Mouse (Mus musculus) heart, postnatal 36 days (tissue): Measurements from ENCODE around the gene Edem1. TPM values are rescaled to one million over a fixed set of nuclear protein-coding genes. Genes with fewer than 3 reads are reported as not detected.

Experiments
- DNase-seq, 2 experiments: peaks; one replicate each; pipeline ENCODE4 v3.0.0; 2021 to 2022
- intact Hi-C: fragments of 180-260 bp; cut with DNase I; formaldehyde crosslinking; loops from one replicate; pipeline ENCODE4 v1.15.1; 2025
- total RNA-seq, 2 experiments: library from RNA; stranded (reverse); gene quantifications; 2 replicates each; pipeline ENCODE4 v1.2.3; 2021

Gene Edem1
- 10 to 100 TPM; 10.6 to 12.4 TPM for total RNA-seq

DNA sequence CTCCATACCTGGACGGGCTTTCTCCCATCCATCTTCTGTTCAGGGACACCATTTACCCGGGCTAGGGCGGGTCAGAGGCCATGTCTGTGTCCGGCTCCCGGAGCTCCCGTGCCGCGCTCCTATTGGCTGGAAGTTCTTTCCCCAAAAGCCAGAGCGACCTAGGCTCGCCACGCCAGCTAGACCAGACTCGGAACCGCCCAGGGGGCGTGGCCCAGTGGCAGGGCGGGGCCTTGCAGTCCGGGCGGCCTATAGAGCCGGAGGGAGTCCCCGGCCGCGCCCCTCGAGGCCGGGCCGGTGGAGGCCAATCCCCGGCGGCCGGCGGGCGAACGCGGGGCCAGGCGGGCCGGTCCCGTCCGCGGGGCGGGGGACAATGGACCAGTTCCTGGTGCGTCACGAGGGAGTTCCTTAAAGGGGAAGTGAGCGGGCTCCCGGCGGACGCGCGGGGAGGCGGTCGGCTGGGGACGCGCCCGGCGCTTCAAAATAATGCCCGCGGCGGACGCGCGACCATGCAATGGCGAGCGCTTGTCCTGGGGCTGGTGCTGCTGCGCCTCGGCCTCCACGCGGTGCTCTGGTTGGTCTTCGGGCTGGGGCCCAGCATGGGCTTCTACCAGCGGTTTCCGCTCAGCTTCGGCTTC is at the start of gene Edem1:
Gene Edem1, plus strand, starts transcription at position 408 of the 635 bp plus-strand sequence.
- intact Hi-C loops, result loop anchor here (1.0 kb wide), 1 partner anchor 45 kb away; the partner anchor contains the start of gene Arl8b
- DNase-seq, result peak; percentile 98 to 99

- intact Hi-C loops, result loop anchor here (10.0 kb wide), 1 partner anchor 1977 kb away; the partner anchor contains the start of gene Crbn
These were observed 46.6 kb upstream of the Edem1 start for GRCm38 (mm10) chr6:108781865-108782264.

GRCm38 (mm10) chr6:108782526-108783183 is 45.8 kb upstream of the Edem1 start, which contains the start of gene Arl8b:
TSS of gene Arl8b (plus strand) at chr6:108783099.
- intact Hi-C loops, result loop anchor here (1.0 to 10.0 kb wide), 2 partner anchors 46 to 1978 kb away; partner anchors contain the start of genes Crbn and Edem1
- peak; percentile 96 to 98 for DNase-seq

More at GRCm38 (mm10) chr6:108781865-108782264, 46.6 kb upstream of the Edem1 start:
- peak in 1 of 2 experiments; percentile 15 for DNase-seq

- peak; percentile 30 to 31 for DNase-seq
- intact Hi-C loops, result loop anchor here (1.0 to 10.0 kb wide), 2 partner anchors 45 to 1979 kb away; partner anchors contain the start of genes Crbn and Edem1
These were observed 45.1 kb upstream of the Edem1 start for GRCm38 (mm10) chr6:108783184-108783881.

DNA sequence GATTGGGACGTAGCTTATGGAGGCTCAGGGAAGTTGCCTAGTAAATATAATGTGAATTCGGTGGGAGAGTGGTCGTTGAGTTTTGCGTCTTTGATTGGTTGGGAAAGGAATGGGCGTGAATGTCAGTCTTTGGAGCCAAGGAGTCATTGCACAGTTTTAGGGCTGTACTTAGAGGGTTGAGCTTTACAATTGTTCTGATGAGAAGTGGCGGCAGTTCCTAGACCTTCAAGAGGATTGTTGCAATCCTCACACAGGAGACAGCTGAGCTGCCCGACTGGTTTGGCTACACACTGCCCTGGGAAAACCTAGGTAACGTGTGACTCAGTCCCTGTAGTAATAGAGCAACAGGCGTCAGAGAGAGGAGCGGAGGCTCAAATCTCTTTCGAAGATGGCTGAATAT is 44.4 kb upstream of the Edem1 start:
- intact Hi-C loops, result loop anchor here (10.0 kb wide), 1 partner anchor 1979 kb away; the partner anchor contains the start of gene Crbn
- DNase-seq, result no peak

DNA sequence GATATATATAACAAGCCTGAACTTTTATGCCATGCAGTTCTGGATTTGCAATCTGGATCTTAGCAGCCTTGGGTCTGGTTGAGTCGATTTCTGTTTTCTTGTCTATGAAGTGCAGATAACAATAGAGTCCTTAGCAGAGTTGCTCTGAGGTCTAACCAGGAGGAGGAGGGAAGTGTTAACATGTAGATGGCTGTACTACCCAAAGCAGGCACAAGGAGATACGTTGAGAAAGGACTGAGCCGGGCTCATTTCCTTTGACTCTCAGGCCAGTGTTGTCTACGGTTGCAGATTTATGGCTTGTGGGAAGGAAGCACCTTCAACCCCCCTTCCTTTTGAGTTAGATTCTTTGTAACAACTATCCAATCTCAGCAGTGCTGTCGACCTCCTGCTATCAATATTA is 43.6 kb upstream of the Edem1 start:
- no peak for DNase-seq
- intact Hi-C loops, result loop anchor here (10.0 kb wide), 1 partner anchor 1980 kb away; the partner anchor contains the start of gene Crbn

- DNase-seq, result no peak
- intact Hi-C loops, result loop anchor here (10.0 kb wide), 1 partner anchor 1981 kb away; the partner anchor contains the start of gene Crbn
These were observed 42.9 kb upstream of the Edem1 start for GRCm38 (mm10) chr6:108785551-108785950.

DNA sequence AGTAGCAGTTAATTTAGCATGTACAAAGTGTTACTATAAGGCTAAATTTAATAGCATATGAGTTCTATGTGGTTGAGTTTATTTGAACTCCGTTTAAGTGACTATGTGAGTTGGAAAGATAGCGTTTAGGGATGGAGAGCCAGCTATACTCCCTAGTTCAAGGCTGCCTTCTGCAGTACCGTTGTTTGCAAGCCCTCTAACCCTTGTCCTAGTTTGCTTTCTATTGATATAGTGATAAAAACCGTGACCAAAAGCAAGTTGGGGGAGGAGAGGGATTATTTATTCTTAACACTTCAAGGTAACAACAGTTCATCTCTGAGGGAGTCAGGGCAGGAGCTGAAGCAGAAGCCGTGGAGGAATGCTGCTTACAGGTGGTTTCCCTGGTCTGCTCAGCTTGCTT is 36.9 kb upstream of the Edem1 start:
- DNase-seq, result no peak
- intact Hi-C loops, result no loop called here

- intact Hi-C loops, result no loop called here
- DNase-seq, result no peak
These were observed 32.5 kb upstream of the Edem1 start for GRCm38 (mm10) chr6:108795912-108796311.

- DNase-seq, result peak; percentile 29 to 33
- intact Hi-C loops, result no loop called here
These were observed 31.7 kb upstream of the Edem1 start for GRCm38 (mm10) chr6:108796706-108797105.

DNA sequence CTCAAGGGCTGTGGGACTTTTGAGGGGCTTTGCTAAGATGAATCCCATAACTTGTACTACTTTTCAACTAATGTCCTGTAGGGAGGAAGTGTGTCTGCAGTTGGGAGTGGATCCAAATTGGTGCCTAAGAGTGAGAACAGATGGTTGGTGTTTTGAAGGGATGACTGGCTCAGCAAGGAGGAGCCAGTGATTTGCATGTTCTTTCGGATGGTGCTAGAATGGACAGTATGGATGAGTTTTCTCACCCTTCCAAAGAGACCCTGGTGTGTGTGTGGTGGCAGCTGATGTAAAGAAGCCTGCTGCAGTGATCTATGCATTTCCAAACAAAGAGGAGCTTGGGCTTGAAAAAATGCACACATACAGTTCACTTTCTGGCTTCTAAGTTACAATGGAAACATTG is 23.2 kb upstream of the Edem1 start:
- intact Hi-C loops, result no loop called here
- DNase-seq, result no peak

DNA sequence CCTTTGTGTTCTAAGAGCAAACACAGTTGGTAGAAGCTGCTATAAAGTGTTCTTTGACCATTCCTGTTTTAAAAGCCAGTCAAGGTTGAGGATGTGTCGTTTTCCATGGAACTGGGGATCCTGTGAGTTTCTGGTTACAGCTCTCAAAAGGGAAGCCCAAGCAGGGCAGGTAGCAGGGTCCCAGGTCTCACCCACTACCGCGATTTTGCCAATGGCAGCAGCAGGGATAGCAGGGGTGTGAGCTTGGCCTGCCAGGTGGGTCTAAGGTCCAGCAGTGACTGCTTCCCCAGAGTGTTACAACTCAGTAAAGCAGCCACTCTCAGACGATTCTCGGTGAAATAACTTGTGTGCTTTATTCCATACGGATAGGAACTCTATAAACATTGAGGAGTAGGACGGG is 22.6 kb upstream of the Edem1 start:
- no peak for DNase-seq
- intact Hi-C loops, result no loop called here

DNA sequence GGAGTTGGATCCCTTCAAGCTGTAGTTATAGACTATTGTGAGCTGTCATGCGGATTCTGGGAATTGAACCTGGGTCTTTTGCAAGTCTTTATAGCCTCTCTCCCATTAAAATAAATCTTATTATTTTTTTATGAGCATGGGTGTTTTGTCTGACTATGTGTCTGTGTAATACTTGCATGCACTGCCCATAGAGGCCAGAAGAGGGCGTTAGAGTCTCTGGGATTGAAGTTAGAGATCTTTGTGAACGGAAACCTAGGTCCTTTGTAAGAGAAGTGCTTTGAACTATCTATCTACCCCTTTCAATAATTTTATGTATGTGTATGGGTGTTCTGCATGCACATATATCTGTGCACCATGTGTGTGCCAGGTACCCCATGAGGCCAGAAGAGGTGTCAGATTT is 21.0 kb upstream of the Edem1 start:
- DNase-seq, result no peak
- intact Hi-C loops, result no loop called here

- intact Hi-C loops, result no loop called here
- no peak for DNase-seq
These were observed 19.7 kb upstream of the Edem1 start for GRCm38 (mm10) chr6:108808786-108809185.

GRCm38 (mm10) chr6:108810237-108810636 is 18.2 kb upstream of the Edem1 start:
- intact Hi-C loops, result no loop called here
- DNase-seq, result no peak

GRCm38 (mm10) chr6:108812134-108812533 is 16.3 kb upstream of the Edem1 start:
- intact Hi-C loops, result no loop called here
- DNase-seq, result no peak

DNA sequence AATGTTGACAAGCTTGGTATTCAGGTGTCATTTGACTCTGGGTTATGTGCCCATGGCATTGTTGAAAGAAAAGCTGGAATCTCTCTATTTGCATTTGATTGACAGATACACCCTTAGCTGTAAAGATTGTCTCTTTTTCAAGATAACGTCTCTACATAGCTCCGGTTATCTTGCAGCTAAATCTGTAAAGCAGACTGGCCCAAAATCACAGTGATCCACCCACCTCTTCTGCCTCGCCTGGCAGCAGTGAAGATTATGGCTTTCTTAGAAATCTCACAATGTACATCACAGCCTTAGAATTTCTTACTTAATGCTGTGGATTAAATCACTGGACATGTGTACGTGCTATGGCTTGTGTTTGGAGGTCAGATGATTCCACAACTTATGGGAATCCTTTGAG is 10.9 kb upstream of the Edem1 start:
- no peak for DNase-seq
- intact Hi-C loops, result no loop called here

GRCm38 (mm10) chr6:108824816-108825545 is 3.5 kb upstream of the Edem1 start:
- peak in 1 of 2 experiments; percentile 8 for DNase-seq
- intact Hi-C loops, result no loop called here

- intact Hi-C loops, result no loop called here
- no peak for DNase-seq
These were observed 2.4 kb upstream of the Edem1 start for GRCm38 (mm10) chr6:108826070-108826469.

GRCm38 (mm10) chr6:108827336-108827920 is 1.0 kb upstream of the Edem1 start:
- intact Hi-C loops, result no loop called here
- DNase-seq, result no peak
